Mouse (Mus musculus) heart, postnatal 25 days (tissue): ENCODE results near the gene Pth2r. TPM values are rescaled to one million over a fixed set of nuclear protein-coding genes. Genes with fewer than 3 reads are reported as not detected.

Experiments used
- DNase-seq: peaks from one replicate; pipeline ENCODE4 v3.0.0; 2022; ENCODE audit warnings: low spot score
- intact Hi-C: fragments of 180-260 bp; cut with DNase I; formaldehyde crosslinking; loops from one replicate; pipeline ENCODE4 v1.15.1; 2025
- total RNA-seq, 2 experiments: library from RNA; stranded (reverse); gene quantifications; 2 replicates each; pipeline ENCODE4 v1.2.3; 2021

The Pth2r gene
- not detected for total RNA-seq

DNA sequence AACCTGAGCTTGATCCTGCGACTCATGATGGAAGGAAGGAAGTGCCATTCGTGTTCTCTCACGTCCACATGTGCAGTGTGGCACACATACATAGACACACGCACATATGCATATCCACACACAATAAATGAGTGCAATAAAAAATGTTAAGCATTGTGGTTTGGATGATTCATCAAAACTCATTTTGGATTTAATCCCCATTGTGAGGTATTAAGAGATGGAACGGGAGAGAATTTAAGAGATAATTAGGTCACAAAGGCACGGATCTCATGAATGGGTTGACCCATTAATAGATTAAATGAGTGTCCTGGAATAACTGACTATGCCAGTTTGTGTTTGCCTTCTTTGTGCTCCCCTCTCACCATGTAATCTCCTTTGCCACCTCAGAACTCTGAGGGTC lies at the start of gene Pth2r:
Gene Pth2r (plus strand): TSS at position 301 of the 400 bp plus-strand sequence.
- DNase-seq, result no peak
- intact Hi-C loops, result no loop called here

DNA sequence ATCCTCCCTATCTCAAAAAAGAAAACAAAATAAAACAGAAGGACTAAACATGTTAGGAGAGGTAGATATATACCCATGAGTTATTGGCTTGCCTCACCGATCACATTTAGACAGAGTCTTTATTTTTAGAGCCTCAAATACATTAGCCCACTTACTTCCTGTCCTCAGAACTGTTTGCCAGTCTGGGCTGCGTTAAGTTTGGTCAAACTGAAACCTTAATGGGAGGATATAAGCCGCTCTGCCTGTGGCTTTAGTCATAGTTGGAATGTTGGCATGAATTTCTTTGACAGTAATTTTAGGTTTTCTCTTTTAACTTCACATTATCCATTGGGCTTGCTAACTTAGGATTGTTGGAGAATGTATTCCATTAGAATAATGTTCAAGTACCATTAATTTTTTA lies 44.1 kb upstream of the Pth2r start:
- intact Hi-C loops, result no loop called here
- DNase-seq, result no peak

DNA sequence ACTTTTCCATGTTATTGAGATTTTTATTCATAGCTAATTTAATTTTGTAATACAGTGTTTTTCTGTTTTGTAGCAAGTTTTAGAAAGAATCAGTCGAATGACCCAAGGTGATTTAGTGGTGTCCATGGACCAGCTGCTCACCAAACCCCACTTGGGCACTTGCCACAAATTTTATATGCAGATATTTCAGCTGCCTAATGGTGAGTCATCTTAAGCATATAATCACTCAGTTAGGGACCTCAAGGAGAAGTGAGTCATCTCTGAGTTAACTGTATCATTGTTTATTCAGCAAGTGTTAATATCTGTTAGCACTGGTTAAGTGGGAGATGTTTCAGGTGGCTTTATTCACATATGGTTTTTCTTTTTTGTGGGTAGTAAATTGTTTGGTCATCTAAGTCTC lies 36.2 kb upstream of the Pth2r start:
- intact Hi-C loops, result no loop called here
- DNase-seq, result no peak

DNA sequence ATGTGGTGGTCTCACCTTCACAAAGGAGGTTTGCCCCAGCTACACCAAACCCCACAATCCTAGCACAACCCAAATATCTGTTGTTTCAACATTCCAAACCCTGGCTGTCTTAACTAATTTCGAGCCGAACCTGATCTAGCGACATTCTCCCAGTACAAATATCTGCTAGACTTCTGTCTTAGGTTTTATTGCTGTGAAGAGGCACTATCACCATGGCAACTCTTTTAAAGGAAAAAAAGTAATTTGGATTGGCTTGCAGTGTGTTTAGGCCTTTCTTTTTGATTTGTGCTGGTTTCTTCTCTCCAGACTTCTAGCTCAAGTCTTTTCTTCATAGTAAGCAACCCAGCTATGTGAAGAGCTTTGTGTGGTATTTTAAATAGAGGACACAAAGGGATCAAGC lies 1.4 kb upstream of the Pth2r start:
- no peak for DNase-seq
- intact Hi-C loops, result no loop called here

DNA sequence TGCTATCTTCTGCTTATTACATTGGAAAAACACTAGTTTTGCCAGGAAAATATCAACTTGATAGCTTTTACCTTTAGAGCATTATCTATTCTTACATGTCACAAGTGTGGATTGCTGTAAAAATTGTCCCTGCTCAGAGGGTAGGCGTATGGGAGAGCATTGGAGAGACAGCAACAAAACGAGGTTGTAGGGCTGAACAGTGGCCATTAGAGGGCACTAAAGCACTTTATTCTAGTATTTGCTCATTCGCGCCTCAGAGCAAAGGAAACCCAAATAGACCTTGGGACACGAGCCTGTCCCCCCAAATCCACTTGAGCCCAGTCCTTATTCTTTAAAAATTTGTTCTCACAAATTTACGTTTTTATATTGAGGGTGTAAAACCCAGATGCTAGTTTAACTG lies 910 bp downstream of the Pth2r start:
- no peak for DNase-seq
- intact Hi-C loops, result no loop called here

DNA sequence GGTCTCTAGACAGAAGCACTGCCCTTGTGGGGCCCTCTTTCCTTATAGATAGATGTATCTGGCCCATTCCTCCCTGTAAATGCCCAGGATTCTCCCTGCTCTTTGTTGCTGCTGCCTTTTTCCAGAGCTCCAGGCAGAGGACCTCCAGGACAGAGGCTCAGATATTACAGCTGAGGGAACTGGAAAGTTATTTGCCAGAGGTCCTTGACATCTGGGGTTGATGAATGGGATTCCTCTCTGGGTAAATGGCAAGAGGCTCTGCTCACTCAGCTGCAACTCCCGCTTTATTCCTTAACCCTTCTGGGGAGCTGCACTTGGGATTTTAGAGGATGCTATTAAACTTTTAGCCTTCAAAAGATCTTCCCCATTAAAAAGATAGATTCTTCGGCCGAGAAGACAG lies 26.6 kb downstream of the Pth2r start:
- intact Hi-C loops, result no loop called here
- no peak for DNase-seq

DNA sequence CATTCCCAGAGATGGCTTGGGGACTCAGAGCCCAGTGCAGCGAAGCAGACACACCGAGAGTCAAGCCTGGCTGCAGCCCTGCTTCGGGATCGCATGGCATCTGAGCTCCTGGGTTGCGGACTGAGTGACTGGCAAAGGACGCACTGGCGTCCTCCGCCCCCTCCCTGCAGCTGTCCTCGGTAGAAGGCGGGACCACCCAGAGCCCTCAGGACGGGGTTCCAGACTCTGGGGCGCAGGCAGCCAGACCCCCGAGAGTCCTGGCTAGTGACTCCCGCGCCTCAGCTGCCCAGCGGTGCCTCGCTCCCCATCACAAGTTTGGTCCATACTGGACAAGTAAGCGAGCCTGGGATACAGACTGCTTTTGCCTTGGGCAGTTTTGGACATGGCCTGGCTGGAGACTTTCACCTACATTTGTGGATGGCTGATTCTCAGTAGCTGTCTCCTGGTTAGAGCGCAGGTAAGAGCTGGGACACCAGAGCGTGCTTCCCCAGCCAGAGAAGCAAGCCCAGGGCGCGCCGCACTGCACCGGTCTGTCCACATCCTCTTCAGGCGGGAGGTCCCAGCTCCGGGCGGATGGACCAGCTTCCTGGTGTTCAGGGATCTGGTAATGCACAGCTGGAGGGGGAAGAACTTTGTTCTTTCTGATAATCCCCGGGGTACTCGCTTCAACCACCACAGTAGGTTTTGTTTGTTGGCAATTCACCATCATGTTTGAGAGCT lies 29.5 kb downstream of the Pth2r start:
- intact Hi-C loops, result loop anchor here (10.0 kb wide), 1 partner anchor 1343 kb away; no protein-coding TSS in a partner anchor
- DNase-seq, result no peak

DNA sequence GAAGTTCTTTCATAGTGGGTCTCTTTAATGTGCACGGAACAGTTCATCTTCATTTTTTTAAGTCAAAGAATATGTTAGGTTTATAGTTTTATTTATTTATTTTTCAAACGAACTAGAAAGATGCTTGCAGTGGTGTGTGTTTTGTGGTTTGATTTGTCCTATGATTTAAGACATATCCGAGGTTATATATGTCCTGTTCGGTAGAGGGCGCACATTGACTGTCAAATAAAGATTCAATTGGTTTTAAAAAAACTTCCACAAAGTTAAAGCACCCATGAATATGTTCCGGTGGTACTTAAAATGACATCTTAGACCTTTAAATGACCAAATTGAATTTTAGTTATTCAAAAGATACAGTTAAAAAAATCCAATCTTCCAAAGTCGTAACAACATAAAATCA lies 30.3 kb downstream of the Pth2r start:
- intact Hi-C loops, result loop anchor here (2.0 to 10.0 kb wide), 2 partner anchors 787 to 1343 kb away; no protein-coding TSS in a partner anchor
- DNase-seq, result no peak

DNA sequence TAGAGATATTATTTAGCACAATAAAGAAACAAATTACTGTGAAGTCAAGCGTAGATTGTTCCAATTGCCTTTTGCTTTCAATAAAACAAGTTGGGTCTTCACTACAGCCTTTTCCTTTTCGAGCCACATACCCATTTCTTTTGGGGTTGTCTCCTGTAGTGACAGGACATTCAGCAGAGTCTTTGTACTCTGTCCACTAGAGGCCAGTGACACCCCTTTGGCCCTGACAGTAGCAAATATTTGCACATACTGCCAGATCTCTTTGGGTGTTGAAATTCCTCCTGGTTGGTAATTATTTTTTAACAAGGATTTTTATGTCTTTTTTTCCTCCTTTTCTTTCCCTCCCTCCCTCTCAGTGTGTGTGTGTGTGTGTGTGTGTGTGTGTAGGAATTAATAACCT lies 31.0 kb downstream of the Pth2r start:
- DNase-seq, result no peak
- intact Hi-C loops, result loop anchor here (2.0 to 10.0 kb wide), 2 partner anchors 786 to 1342 kb away; no protein-coding TSS in a partner anchor

DNA sequence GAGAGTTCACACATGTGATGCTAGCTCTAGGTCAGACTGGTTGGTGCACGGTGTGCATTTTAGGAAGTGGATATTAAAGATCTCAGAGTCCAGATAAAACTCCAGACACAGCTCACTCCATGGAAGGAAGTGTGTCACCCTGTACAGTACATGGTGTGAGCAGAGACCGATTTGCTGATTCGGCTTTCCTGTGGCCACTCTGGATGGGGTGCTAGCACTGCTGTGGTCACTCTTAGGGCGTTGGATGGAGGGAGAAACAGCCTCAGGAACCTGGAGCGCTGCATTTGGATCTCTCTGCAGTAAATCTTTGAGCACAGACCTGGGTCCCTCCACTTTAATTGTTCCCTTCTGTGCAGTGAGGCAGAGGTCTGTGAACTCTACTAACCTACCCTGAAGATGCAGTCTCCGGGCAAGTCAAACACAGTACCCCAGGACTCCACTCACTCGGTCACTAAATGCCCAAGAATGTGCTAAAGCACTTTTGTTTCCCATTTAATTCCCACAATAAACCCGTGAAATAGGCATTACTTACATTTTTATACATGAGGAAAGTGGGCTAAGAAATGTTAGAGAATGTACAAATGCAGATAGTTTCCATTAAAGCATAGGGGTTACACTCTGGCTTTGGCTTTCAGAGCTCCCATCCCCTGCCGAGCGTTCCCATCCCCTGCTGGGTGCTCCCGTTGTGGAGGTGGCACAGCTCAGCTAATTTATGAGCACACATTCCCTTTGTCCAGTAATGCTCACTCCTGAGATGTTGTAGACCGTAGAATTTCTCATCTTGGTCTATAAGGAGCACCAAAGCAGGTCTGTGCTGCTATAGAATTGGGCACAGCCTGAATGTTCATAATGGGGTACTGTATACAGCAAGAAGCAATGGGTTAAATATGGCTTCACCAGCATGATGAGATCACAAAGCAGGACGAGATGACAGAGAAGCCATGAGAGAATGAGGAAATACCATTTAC lies 32.5 kb downstream of the Pth2r start:
- intact Hi-C loops, result loop anchor here (10.0 kb wide), 1 partner anchor 1340 kb away; no protein-coding TSS in a partner anchor
- DNase-seq, result no peak

DNA sequence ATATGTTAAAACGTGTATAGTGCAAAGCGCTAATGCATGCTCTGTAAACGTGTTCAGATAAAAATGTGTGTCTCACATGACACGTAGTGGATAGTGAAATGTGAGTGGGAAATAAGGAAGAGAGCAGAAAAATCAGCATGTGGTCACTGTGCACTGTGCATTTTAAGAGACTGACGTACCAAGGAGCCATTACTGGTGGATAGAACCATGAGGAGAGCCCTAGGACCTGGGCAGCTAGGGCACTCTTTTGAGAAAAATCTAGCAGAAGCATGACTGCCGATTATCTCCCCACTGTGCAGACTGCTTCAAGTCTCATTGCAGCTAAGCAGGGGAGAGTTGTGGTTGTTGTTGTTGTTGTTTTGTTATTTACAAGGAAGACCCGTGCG lies 33.2 kb downstream of the Pth2r start:
- intact Hi-C loops, result loop anchor here (10.0 kb wide), 1 partner anchor 1340 kb away; no protein-coding TSS in a partner anchor
- no peak for DNase-seq

DNA sequence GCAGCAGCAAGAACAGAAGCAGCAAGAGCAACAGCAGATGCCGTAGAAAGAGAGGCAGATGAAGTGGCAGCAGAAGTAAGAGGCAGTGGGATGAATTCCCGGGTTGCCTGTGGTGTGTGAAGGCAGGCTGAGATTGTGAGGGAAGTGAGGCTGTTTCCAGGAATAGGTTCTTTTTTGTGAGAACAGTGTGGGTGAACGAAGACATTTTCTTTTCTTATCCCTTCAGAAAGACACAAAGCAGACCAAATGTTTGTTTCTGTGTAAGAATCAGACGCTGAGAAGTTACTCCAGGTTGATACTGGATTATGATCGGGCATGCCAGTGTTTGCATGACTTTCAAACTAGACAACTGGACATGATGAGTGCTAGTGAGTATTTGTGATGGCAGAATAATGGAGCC lies 52.2 kb downstream of the Pth2r start:
- no peak for DNase-seq
- intact Hi-C loops, result no loop called here

DNA sequence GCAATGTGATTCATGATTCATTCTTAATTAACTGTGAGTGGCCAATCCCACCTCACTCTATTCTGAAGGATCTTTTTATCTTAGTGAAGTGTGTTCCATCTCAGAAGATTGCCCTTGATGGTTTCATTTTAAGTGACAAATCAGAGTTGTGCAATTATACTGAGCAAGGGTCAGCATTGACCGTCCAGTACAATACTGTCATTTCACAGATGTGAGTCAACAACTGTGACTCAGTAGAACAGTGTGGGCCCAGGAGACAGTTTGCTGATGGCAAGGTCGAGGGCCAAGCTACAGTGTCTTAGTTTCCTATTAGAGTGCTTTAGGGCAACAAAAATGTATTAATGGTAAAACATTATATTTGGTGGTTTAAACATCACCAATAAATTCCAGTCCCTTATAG lies 55.9 kb downstream of the Pth2r start:
- intact Hi-C loops, result no loop called here
- no peak for DNase-seq

DNA sequence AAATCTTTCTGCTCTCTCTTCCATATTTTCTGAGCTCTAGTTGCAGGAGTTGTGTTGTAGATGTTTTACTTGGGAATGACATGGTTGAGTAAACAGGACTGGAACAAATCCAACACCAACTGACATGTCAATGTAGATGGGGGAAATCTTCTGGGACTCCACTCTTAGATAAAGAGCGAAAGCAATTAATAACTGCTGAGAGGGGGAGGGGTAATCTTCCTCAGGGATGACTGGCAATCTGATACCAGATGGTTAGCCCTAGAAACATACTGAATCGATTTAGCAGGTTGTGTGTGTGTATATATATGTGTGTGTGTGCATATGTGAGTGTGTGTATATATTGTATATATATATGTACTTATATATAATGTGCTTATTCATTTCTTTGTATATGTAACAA lies 58.4 kb downstream of the Pth2r start:
- intact Hi-C loops, result no loop called here

DNA sequence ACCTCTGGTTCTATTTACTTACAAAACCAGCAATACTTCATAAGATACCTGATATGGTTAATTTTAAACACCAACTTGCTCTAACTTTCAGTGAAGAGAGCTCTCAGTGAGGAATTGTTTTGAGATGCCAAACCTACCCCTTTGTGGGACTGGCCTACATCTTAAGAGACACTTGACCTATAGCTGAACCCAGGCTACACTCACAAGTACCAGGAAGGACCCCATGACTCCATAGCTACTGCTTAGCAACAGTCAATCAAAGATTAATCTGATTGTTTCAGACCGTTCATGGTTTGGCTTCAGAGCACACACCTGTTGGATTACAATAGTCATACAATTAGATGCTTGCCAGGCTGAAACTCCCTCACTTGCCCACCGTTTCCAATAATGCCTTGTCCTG lies 71.1 kb downstream of the Pth2r start:
- intact Hi-C loops, result no loop called here
- no peak for DNase-seq

More for the DNA sequence above, 58.4 kb downstream of the Pth2r start:
- DNase-seq, result no peak

DNA sequence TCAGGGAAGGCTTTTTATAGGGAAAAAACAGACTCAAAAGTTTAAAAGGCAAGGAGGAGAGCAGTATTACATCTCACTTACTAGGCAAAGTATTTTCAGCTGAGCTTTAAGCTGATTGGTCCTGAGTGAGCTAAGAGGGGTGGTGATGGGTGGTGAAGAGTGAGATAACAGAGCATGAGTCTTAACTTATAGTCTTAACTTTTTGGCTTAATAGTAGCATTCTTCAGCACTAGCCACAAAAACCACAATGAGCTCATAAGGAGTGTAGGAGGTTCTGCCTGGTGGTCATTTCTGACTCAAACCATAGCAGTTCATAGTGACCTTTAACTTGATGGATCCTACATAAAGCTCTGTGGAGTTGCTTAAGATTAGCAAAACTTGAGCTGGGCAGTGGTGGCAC lies 72.3 kb downstream of the Pth2r start:
- DNase-seq, result no peak
- intact Hi-C loops, result no loop called here

DNA sequence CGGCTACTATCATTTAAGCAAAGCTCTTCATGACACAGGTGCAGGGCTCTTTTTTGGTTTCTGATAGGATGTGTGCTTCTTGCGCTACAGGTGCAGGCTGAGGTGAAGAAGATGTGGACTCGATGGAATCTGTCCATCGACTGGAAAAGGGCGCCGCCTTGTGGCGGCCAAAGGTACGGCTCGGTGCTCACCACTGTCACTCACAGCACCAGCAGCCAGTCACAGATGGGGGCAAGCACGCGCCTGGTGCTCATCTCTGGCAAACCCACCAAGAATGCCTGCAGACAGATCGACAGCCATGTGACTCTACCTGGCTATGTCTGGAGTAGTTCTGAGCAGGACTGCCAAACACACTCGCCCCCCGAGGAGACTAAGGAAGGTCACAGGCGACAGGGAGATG lies 106.5 kb downstream of the Pth2r start:
- DNase-seq, result no peak
- intact Hi-C loops, result no loop called here

DNA sequence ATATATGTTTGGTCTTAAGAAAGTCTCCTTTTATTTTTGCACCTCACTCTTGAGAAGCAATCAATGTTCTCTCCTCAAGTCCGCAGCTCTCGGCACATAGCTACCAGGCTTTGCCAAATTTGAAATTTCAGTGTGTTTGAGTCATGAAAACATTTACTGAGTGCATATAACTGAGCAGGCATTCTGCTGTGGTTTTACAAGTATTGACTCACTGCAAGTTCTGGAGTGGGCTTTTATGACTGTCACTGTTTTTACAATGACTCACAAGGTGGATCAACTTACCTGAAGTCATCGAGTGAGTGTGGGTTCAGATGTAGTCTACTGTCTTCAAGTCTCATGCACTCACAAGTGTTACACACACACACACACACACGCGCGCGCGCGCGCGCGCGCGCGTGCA lies 107.8 kb downstream of the Pth2r start:
- intact Hi-C loops, result no loop called here
- DNase-seq, result no peak

DNA sequence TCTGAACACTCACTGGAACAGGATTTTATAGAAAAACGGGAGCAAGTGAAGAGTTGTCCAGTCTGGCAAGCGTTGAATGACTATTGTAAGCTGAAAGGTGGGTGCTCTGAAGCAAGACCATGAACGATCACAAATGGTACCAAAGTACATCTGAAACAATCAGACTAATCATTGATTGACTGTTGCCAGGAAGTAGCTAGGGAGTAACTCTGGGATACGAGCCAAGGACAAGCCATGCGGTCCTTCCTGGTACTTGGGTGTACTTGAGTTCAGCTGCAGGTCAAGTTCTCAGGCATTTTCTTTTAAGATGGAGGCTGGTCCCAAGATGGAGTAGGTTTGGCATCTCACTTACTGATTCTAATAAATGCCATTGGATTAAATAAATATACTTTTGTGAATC lies 125.6 kb downstream of the Pth2r start:
- DNase-seq, result no peak
- intact Hi-C loops, result no loop called here

DNA sequence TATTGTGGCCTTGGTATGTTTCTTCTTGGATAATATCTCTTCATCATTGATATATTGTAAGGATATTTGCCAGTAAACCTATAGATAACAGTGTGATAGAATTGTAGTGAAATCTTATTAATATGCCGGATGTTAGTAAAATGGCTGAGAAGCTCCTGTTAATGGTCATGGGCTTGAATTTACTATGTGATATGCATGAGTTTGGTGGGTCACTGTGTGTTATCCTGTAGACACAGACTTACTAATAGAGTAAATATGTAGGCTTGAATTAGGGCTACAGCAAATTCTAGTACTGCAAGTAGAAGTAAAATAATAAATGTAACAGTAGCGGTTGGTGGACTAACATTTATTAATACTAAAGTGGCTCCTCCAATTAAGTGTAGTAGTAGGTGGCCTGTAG lies 139.1 kb downstream of the Pth2r start:
- no peak for DNase-seq
- intact Hi-C loops, result no loop called here

DNA sequence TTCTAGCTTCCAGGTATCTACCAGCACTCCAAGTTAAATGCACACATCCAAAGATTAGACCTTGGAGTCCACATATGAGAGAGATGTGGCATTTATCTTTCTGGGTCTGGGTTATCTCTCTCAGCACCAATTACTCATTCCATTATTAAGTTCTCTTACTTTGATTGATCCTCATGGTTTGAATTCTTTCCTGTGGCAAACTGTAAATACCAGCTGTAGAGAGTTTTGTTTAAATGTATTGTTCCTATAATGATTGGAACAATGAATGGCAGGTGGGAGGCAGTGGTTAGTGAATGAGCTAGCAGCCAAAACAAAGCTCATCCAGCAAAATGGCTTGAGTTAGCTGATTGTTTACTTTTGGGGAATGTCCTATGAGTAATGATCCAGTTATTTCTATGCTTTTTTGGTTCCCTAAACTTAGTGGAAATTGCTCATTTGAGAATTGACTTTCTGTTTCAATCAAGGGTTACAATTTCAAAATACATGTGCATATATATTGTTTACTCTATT lies 140.7 kb downstream of the Pth2r start:
- intact Hi-C loops, result no loop called here

More for the DNA sequence above, 140.7 kb downstream of the Pth2r start:
- no peak for DNase-seq
